Mouse (Mus musculus): ENCODE measurements around the gene Igsf3.

Gene Igsf3

GRCm38 (mm10) chr3:101509707-101510544, 133.0 kb downstream of the Igsf3 start:
- no peak for DNase-seq

GRCm38 (mm10) chr3:101510632-101511031, 133.7 kb downstream of the Igsf3 start:
- no peak for DNase-seq
